Mouse (Mus musculus): ENCODE measurements around the gene Ier3. TPM values are rescaled to one million over a fixed set of nuclear protein-coding genes. Genes with fewer than 3 reads are reported as not detected.
A peak's percentile ranks its signal among the peaks of the same experiment; 100 is the strongest.

Ier3 gene
- polyA plus RNA-seq, 1 experiment from 2014 or later: 5.0 TPM

DNA sequence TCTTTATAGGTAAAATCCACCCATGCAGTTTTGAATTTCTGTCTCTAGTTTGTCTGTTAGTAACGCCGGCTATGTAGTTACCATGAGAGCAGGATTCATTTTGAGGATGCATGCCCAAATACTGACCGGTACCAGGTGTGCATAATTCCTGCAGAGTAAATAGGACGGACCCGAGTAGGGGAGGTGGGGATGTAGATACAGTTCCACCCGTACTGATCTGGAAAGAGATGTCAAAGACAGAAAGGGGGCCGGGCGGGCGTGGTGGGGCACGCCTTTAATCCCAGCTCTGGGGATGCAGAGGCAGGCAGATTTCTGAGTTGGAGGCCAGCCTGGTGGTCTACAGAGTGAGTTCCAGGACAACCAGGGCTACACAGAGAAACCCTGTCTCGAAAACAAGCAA, 20.5 kb downstream of the Ier3 start:
- peak overlapping the region; percentile 68 for H3K9ac ChIP-seq (ENCODE audit: low read length)
- ATAC-seq (no peak), DNase-seq (ENCODE audit: low spot score) (no peak)
- H3K27ac ChIP-seq (ENCODE audit: low read depth, low read length): peak overlapping the region; percentile 56; the same call in 1 of the 2 replicates
- H3K27me3 ChIP-seq (replicated peaks; ENCODE audit: control insufficient read depth, insufficient read depth, low read length): no peaks in the 10 kb centered on the region
- WGBS: 17% methylated on average over 11 of the region's 11 CpGs
- H3K4me1 ChIP-seq (ENCODE audit: control insufficient read depth, insufficient read depth, low read length): peaks cover 7% of the 10 kb centered on the region
- peaks cover 28% of the 10 kb centered on the region for H3K36me3 ChIP-seq (ENCODE audit: control insufficient read depth, insufficient read depth, low read length)
- H3K9me3 ChIP-seq (replicated peaks; ENCODE audit: control insufficient read depth, low read length): no peaks in the 10 kb centered on the region
- H3K4me2 ChIP-seq (ENCODE audit: low read length): peak overlapping the region; percentile 61
- H3K4me3 ChIP-seq (ENCODE audit: low read depth, low read length): peak overlapping the region; percentile 54

DNA sequence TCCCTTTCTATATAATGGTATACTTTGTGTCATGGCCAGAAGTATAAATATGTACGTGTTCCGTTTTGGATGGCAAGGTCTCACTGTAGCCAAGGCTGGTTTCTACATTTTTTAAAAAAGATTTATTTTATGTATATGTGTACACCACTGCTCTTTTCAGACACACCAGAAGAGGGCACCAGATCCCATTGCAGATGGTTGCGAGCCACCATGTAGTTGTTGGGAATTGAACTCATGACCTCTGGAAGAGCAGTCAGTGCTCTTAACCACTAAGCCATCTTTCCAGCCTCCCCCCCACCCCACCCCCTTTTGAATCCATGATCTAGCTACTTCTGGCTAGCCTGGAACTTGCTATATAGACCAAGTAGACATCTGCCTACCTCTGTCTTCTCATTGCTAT, 22.0 kb downstream of the Ier3 start:
- no peak for DNase-seq (ENCODE audit: low spot score)
- H3K27ac ChIP-seq (ENCODE audit: low read depth, low read length): no peak overlapping the region

GRCm38 (mm10) chr17:35848112-35848511, 26.6 kb downstream of the Ier3 start:
- WGBS: 71% methylated on average over 1 of the region's 1 CpGs
- Histone ChIP-seq H3K27me3 (replicated peaks; ENCODE audit: control insufficient read depth, insufficient read depth, low read length) (no peaks in the 10 kb centered on the region), H3K9ac (ENCODE audit: low read length) (no peak overlapping the region), H3K4me1 (ENCODE audit: control insufficient read depth, insufficient read depth, low read length) (no peaks in the 10 kb centered on the region), H3K27ac (ENCODE audit: low read depth, low read length) (no peak overlapping the region), H3K4me2 (ENCODE audit: low read length) (no peak overlapping the region), H3K9me3 (replicated peaks; ENCODE audit: control insufficient read depth, low read length) (no peaks in the 10 kb centered on the region), H3K36me3 (ENCODE audit: control insufficient read depth, insufficient read depth, low read length) (peaks cover 86% of the 10 kb centered on the region), H3K4me3 (ENCODE audit: low read depth, low read length) (no peak overlapping the region)
- DNase-seq (ENCODE audit: low spot score) (no peak), ATAC-seq (no peak)

More for the DNA sequence above, 22.0 kb downstream of the Ier3 start:
- Histone ChIP-seq H3K9ac (ENCODE audit: low read length) (no peak overlapping the region), H3K4me2 (ENCODE audit: low read length) (no peak overlapping the region), H3K4me1 (ENCODE audit: control insufficient read depth, insufficient read depth, low read length) (peaks cover 7% of the 10 kb centered on the region), H3K36me3 (ENCODE audit: control insufficient read depth, insufficient read depth, low read length) (peaks cover 43% of the 10 kb centered on the region), H3K27me3 (replicated peaks; ENCODE audit: control insufficient read depth, insufficient read depth, low read length) (no peaks in the 10 kb centered on the region), H3K9me3 (replicated peaks; ENCODE audit: control insufficient read depth, low read length) (no peaks in the 10 kb centered on the region), H3K4me3 (ENCODE audit: low read depth, low read length) (no peak overlapping the region)
- 94% methylated on average over 3 of the region's 3 CpGs for WGBS
- no peak for ATAC-seq

- no peak overlapping the region for H3K4me3 ChIP-seq (ENCODE audit: low read depth, low read length)
- no peak for DNase-seq (ENCODE audit: low spot score)
- no peaks in the 10 kb centered on the region for H3K9me3 ChIP-seq (replicated peaks; ENCODE audit: control insufficient read depth, low read length)
- H3K4me2 ChIP-seq (ENCODE audit: low read length): no peak overlapping the region
- no peaks in the 10 kb centered on the region for H3K27me3 ChIP-seq (replicated peaks; ENCODE audit: control insufficient read depth, insufficient read depth, low read length)
- 81% methylated on average over 3 of the region's 3 CpGs for WGBS
- peaks cover 91% of the 10 kb centered on the region for H3K36me3 ChIP-seq (ENCODE audit: control insufficient read depth, insufficient read depth, low read length)
- no peak overlapping the region for H3K27ac ChIP-seq (ENCODE audit: low read depth, low read length)
- H3K9ac ChIP-seq (ENCODE audit: low read length): no peak overlapping the region
- H3K4me1 ChIP-seq (ENCODE audit: control insufficient read depth, insufficient read depth, low read length): no peaks in the 10 kb centered on the region
- no peak for ATAC-seq
These were observed 29.5 kb downstream of the Ier3 start for GRCm38 (mm10) chr17:35850974-35851373.

DNA sequence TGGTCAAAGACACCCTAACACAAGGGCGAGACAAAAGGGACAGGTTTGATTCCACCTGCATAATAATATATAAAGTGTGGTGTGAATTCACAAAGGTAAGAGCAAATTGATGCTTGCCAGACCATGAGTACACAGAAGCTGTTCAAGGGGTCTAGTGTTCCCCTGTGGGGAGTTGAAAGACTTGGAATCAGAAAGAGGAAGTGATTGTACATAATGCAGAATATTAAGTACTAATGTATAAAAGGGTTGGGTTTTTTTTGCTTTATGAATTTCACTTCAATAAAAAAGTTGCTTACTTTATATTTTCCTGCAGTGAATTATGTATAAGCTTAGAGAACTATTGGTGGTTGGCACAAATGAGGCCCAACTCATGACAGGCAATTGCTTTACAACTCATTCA, 37.9 kb downstream of the Ier3 start:
- H3K4me1 ChIP-seq (ENCODE audit: control insufficient read depth, insufficient read depth, low read length): peaks cover 3% of the 10 kb centered on the region; the same call in 1 of the 2 replicates
- no peak overlapping the region for H3K4me2 ChIP-seq (ENCODE audit: low read length)
- ATAC-seq (no peak), DNase-seq (ENCODE audit: low spot score) (no peak)
- H3K9me3 ChIP-seq (replicated peaks; ENCODE audit: control insufficient read depth, low read length): no peaks in the 10 kb centered on the region
- no peak overlapping the region for H3K9ac ChIP-seq (ENCODE audit: low read length)
- H3K27me3 ChIP-seq (replicated peaks; ENCODE audit: control insufficient read depth, insufficient read depth, low read length): no peaks in the 10 kb centered on the region
- H3K27ac ChIP-seq (ENCODE audit: low read depth, low read length): no peak overlapping the region
- H3K4me3 ChIP-seq (ENCODE audit: low read depth, low read length): no peak overlapping the region
- 90% methylated on average over 1 of the region's 1 CpGs for WGBS
- peaks cover 39% of the 10 kb centered on the region for H3K36me3 ChIP-seq (ENCODE audit: control insufficient read depth, insufficient read depth, low read length)

DNA sequence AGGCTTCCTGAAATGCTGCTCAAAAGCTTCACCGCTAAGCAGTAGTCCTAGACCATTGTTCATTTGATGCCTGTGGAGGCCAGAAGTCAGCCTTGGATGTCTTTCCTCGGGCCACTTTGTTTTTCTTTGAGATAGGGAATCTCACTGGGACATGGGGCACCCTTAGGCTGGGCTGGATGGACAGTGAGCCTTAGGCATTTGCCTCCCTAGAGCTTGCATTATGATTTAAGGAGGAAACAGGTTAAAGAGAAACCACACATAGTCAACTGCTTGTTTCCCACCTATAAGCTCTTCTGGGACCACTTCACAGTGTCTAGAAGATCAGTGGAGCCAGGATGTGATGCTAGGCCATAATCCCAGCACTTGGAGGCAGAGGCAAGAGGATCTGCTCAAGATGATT, 38.4 kb downstream of the Ier3 start:
- no peak for ATAC-seq

DNA sequence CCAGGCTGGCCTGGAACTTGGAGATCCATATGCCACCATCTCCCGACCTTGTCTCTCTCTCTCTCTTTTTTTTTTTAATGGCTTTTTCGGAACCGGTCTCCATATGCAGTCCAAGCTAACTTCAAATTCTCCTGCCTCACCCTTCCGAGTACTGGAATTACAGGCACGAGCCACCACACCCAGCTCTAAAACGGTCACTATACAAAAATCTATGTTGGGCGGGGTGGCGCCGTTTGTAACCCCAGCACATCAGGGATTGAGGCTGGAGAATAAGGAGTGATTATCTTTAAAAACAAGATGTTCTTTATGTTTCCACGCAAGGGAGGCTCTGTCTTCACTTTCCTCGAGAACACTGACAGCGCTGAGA, 39.3 kb downstream of the Ier3 start:
- no peak; the same call in 1 of the 2 replicates for ATAC-seq

More for the DNA sequence above, 38.4 kb downstream of the Ier3 start:
- no peak overlapping the region for H3K9ac ChIP-seq (ENCODE audit: low read length)
- peaks cover 3% of the 10 kb centered on the region; the same call in 1 of the 2 replicates for H3K4me1 ChIP-seq (ENCODE audit: control insufficient read depth, insufficient read depth, low read length)
- no peak overlapping the region for H3K27ac ChIP-seq (ENCODE audit: low read depth, low read length)
- H3K27me3 ChIP-seq (replicated peaks; ENCODE audit: control insufficient read depth, insufficient read depth, low read length): no peaks in the 10 kb centered on the region
- 78% methylated on average over 2 of the region's 2 CpGs for WGBS
- DNase-seq (ENCODE audit: low spot score): no peak
- no peaks in the 10 kb centered on the region for H3K9me3 ChIP-seq (replicated peaks; ENCODE audit: control insufficient read depth, low read length)
- H3K4me2 ChIP-seq (ENCODE audit: low read length): no peak overlapping the region; the same call in 1 of the 2 replicates
- peaks cover 35% of the 10 kb centered on the region for H3K36me3 ChIP-seq (ENCODE audit: control insufficient read depth, insufficient read depth, low read length)
- H3K4me3 ChIP-seq (ENCODE audit: low read depth, low read length): no peak overlapping the region

GRCm38 (mm10) chr17:35861198-35861857, 39.8 kb downstream of the Ier3 start, which contains the start of gene Nrm:
Gene Nrm, plus strand, starts transcription at chr17:35861318.
- WGBS: under 1% methylated on average over 47 of the region's 47 CpGs
- H3K9me3 ChIP-seq (replicated peaks; ENCODE audit: control insufficient read depth, low read length): no peaks in the 10 kb centered on the region
- peaks cover 28% of the 10 kb centered on the region for H3K36me3 ChIP-seq (ENCODE audit: control insufficient read depth, insufficient read depth, low read length)

More for the DNA sequence above, 39.3 kb downstream of the Ier3 start:
- H3K9ac ChIP-seq (ENCODE audit: low read length): peak overlapping the region; percentile 77
- WGBS: 7% methylated on average over 12 of the region's 12 CpGs
- peaks cover 3% of the 10 kb centered on the region; the same call in 1 of the 2 replicates for H3K4me1 ChIP-seq (ENCODE audit: control insufficient read depth, insufficient read depth, low read length)
- H3K27ac ChIP-seq (ENCODE audit: low read depth, low read length): peak overlapping the region; percentile 95; the same call in 1 of the 2 replicates
- H3K36me3 ChIP-seq (ENCODE audit: control insufficient read depth, insufficient read depth, low read length): peaks cover 31% of the 10 kb centered on the region
- H3K4me2 ChIP-seq (ENCODE audit: low read length): peak overlapping the region; percentile 57
- peak overlapping the region; percentile 71 for H3K4me3 ChIP-seq (ENCODE audit: low read depth, low read length)
- no peaks in the 10 kb centered on the region for H3K9me3 ChIP-seq (replicated peaks; ENCODE audit: control insufficient read depth, low read length)
- H3K27me3 ChIP-seq (replicated peaks; ENCODE audit: control insufficient read depth, insufficient read depth, low read length): no peaks in the 10 kb centered on the region
- no peak for DNase-seq (ENCODE audit: low spot score)

DNA sequence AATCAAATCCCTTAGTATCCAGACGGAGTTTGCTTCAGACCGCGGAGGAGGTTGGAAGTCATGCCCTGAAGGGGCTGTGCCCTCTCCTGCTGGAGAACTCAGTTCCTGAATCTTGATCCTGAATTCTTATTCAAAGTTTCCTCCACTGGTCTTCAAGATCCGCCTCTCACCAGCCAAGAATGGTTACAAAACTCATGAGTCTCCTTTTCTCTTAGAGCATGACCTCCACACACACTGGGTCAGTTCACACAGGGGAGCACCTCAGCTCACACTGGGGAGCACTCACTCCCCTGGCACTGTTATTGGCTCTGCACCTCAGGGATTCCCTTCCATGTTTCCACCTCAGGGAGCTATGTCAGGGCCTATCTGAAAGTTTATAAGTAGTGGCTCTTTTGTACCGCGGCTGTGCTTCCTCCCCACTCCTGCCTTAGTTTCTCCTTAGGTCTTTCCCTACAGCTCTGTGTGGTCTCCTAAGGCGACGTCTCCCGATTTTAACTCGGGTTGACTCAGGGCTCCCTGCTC, 43.4 kb downstream of the Ier3 start:
- WGBS: 33% methylated on average over 10 of the region's 10 CpGs
- H3K4me2 ChIP-seq (ENCODE audit: low read length): peak overlapping the region; percentile 92
- no peaks in the 10 kb centered on the region for H3K27me3 ChIP-seq (replicated peaks; ENCODE audit: control insufficient read depth, insufficient read depth, low read length)
- H3K9me3 ChIP-seq (replicated peaks; ENCODE audit: control insufficient read depth, low read length): no peaks in the 10 kb centered on the region
- 0 out of 2 replicates have a peak, but pooled peaks cover 4% of the 10 kb centered on the region for H3K36me3 ChIP-seq (ENCODE audit: control insufficient read depth, insufficient read depth, low read length)
- no peak for DNase-seq (ENCODE audit: low spot score)
- H3K4me1 ChIP-seq (ENCODE audit: control insufficient read depth, insufficient read depth, low read length): peaks cover 28% of the 10 kb centered on the region
- peak overlapping the region; percentile 96 for H3K27ac ChIP-seq (ENCODE audit: low read depth, low read length)
- H3K9ac ChIP-seq (ENCODE audit: low read length): peak overlapping the region; percentile 72
- no peak for ATAC-seq
- H3K4me3 ChIP-seq (ENCODE audit: low read depth, low read length): peak overlapping the region; percentile 59

More at GRCm38 (mm10) chr17:35861198-35861857, 39.8 kb downstream of the Ier3 start, which contains the start of gene Nrm:
- DNase-seq (ENCODE audit: low spot score) (peak; percentile 95), ATAC-seq (peak; percentile 92)
- H3K27me3 ChIP-seq (replicated peaks; ENCODE audit: control insufficient read depth, insufficient read depth, low read length): no peaks in the 10 kb centered on the region
- peak within 1 kb of the TSS; percentile 57 for H3K4me2 ChIP-seq (ENCODE audit: low read length)
- H3K9ac ChIP-seq (ENCODE audit: low read length): peak within 1 kb of the TSS; percentile 77
- peaks cover 3% of the 10 kb centered on the region; the same call in 1 of the 2 replicates for H3K4me1 ChIP-seq (ENCODE audit: control insufficient read depth, insufficient read depth, low read length)
- peak within 1 kb of the TSS; percentile 71 for H3K4me3 ChIP-seq (ENCODE audit: low read depth, low read length)
- peak within 1 kb of the TSS; percentile 95 for H3K27ac ChIP-seq (ENCODE audit: low read depth, low read length)

Measured in forebrain, embryonic 14.5 days (tissue).